Mouse (Mus musculus): ENCODE results near the gene Tigit.

GRCm38 (mm10) chr16:43631758-43632157 is 32.2 kb downstream of the Tigit start:
- TF ChIP-seq CTCF (IDR thresholded peaks at IDR 0.05; ENCODE audit: low read depth) (no peak), EP300 (IDR thresholded peaks at IDR 0.05; ENCODE audit: low read depth) (no peak)

Data from liver, embryonic 14.5 days (tissue).